Mouse (Mus musculus) layer of hippocampus, postnatal 25 days (tissue): ENCODE data around the gene Selenoh. TPM values are rescaled to one million over a fixed set of nuclear protein-coding genes. Genes with fewer than 3 reads are reported as not detected.

Experiments
- DNase-seq, 2 experiments: peaks; one replicate each; pipeline ENCODE4 v3.0.0; 2022; ENCODE audit warnings: mixed read lengths in 2 of 2, low spot score in 1 of 2; ENCODE audit errors: extremely low spot score in 1 of 2
- total RNA-seq, 2 experiments: library from RNA; stranded (reverse); gene quantifications; 2 replicates each; pipeline ENCODE4 v1.2.3; 2021

Gene Selenoh
- total RNA-seq, 2 experiments from 2014 or later, result 30.3 to 31.5 TPM

DNA sequence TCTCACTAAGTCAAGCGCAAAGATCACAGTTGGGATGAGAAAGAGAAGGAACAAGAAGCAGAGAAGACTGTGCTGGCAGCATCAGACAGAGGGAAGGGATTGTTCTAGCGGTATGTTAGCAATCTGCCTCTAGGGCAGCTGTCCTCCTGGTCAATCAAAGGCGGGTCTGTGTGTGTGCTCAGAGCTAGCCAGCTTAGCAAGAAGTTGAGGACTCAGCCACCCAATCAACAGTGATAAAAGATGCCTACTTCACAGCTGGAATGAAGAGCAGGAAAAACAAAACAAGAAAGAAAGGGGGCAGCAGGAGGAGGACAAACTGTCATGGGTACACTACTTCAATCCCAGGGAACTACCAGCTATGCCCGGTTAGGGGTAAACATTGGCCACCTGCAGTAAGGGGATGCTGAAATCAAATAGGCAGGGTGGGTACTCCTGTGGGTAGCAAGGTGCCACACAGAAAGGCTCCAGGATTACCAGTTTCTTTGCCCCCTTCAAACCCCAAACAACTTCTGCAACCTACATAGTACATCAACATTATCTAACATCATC lies 35.6 kb downstream of the Selenoh start:
- DNase-seq, result no peak

DNA sequence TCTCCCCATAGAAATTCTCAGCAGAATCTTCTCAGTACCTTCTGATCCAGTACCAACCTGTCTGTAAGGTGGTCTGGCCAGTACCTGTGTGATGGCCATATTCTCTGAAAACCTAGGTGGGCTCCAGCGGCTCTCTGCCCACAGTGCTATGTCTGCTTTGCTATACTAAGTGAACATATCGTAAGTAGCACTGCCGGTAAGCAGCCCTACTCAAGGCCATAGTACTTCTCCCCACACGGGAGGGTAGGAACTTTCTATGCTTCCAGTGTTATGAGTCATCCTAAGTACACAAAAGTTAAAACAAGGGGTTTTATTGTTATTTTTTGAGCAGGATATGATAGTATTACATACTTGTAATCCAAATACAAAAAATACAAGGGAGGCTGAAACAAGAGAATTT lies 36.6 kb downstream of the Selenoh start:
- DNase-seq, result no peak

DNA sequence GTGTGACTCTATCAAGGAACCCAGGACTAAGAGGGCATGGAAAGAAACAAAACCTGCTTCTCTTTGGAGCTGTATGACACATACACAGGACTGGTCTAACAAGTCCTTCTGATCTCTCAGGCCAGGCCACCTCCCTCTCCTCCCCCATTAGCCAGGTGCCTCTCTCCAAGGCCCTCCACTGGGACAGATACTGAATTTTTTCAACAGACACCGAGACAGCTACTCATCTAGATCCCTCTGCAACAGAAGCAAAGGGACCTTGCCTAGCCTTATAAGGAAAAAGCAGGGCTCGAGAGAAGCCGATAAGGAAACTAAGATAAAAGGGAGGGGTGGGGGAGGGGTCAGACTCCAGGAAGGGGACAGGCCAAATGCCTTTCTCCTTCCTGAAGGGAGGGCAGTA lies 37.6 kb downstream of the Selenoh start:
- DNase-seq, result no peak

DNA sequence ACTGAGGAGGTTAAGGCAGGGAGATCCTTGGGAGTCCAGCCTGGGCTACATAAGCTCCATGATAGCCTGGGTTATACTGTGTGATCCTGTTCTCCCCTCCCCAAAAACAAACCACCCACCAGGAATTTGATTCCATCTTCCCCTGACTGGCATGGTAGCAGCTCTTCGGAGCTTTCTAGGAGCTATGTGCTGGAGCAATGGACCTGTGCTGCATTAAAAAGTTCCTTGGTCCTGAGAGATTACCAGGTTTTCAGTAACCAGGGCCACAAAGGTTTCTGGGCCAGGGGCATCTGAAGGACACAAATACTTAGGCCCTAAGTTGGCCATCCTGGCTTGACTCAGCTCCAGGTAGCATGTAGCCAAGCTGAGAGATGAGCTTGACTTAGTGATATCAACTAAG lies 38.6 kb downstream of the Selenoh start:
- DNase-seq, result no peak

DNA sequence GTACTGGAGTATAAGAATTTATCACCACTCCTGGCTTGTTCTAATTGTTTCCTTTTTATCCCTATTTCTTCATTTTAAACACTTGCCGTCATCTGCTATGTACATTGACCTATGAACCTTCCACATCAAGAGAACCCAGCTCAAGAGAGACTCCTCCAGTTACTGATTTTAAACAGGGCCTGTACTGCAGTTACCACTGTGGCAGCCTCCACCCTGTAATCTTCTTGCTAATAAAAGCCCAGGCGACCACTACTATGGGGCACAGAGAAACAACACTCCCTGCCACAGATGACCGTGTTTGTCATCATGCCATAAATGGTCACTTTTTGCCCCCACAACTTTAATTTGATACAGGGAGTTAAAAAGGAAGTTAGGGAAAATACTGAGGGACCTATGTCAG lies 43.5 kb downstream of the Selenoh start:
- no peak for DNase-seq

DNA sequence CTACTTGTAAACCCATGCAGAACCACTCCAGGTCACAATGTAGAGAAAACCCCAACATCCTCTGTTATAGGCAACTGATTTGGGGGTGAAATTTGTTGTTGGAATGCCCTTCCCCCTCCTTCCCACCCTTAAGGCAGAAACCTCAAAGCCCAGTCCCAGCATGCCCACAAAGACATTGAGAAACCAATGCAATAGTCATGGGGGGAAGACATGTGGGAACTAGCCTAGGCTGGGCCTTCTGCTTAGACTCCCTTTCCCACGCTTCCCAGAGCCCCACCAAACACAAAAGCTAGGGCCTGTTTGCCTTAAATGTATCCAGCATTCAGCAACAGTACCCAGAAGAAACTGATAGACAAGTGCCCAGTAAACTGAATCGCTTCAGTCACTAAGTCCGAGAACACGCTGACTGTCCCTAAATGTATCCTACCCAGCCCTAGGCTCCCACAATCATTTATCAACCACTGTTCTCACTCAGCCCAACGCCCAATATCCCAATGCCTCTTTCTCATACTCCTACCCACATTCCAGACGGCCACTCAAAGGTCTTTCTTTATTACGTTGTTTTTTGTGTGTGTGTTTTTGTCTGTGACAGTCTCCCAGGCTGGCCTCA lies 44.1 kb downstream of the Selenoh start:
- DNase-seq, result no peak

DNA sequence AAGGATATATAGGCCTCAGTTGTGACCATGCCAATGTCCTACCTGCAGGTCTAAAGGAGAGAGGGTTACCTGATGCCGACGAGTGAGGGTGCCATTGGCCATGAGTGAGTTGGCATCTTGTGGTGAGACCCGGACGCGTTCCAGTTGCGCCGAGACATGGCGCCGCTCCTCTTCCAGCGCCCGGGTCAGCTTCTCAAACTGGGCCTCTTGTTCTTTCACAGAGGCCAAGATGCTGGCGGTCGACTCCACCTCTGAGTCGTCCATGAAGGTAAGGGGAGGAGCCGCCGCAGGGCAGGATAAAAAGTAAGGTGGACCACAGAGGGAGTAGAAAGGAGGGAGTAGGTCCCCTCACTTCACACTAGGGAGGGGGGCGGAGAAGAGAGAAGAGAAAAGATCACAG lies 46.4 kb downstream of the Selenoh start:
- DNase-seq, result no peak

DNA sequence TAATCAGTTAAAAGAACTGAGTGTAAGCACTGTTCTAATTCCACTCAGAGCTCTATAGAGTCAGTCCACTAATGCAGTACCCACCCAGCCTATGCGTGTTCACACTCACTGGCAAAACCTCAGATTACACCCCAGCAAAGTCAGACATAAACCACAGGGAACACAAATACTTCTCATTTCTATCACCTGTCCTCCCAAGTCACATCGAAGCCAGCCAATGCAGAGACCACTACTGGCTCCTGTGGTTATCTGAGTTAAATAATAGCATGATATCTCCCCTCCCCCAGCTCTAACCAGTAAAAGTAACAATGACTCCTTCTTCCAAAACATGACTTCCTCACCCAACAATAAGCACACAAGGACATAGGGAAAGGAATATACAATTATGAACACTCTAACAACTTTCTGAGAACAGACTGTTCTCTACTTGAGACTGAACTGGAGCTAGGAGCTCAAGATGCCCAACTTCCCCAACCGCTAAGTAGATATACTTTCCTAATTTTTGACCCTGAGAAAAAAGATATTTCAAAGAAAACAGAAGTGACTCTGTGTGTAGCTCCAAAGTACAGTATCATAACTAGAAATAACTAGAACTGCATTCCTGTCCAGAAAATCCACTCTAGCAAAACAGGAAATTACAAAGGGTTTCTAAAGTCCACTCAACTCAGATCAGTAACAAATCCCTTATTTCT lies 47.0 kb downstream of the Selenoh start:
- no peak for DNase-seq

DNA sequence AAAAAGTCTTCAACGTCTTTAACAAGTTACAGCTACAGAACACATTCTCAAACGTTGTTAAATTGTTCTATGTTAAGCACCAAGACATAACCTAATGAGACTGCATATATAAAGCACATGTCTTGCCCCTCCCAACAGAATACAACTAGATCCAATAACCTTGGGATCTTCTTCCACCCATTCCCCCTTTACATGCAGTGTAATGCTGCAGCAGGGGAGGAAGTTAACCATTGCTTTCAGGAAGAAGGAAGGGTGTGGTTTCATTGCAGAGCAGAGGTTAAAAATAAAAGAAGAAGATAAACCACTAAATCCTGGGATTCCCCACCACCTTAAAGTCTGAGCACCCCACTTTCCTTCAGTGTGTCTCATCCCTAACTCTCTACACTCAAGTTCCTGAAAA lies 47.9 kb downstream of the Selenoh start:
- DNase-seq, result no peak

DNA sequence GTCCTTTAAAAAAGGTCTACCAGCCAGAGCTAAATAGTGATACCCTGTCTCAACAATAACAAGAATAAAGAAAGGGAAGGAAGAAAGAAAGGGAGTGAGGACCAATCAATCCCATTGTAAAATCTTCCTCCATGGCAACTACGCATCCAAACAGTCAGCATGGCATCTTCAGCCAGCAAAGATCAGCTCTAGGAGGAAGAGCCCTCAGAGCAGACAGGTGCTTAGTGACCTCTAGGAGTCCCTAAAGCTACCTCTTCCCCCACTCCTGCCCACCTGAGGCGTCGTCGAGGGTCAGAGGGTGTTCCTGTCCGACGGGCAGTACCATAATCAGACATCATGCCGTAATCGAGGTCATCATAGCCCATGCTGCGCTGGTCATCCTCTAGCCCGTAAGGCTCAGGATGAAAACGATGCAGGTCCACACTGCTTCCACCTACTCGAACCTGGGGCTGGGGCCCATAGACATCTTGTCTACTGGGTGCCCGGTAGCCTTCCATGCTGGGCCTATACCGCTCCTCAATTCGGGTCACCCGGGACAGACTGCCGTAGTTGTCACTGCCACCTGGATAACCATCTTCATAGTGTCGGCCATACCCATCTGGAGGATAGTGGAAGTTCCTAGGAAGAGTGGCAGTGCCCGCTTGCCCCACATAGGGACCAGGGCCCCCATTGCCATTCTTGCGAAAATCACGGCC lies 50.8 kb downstream of the Selenoh start:
- DNase-seq, result no peak

Other genes starting within 250 kb of the Selenoh start
- 1 to 10 TPM; 9.0 to 9.1 TPM for gene Calcrl, start 245.4 kb downstream of the Selenoh start, total RNA-seq
- gene Tfpi, start 194.0 kb downstream of the Selenoh start, total RNA-seq, result 1 to 10 TPM; 3.1 to 3.3 TPM
- gene Ctnnd1, start 20.0 kb downstream of the Selenoh start, total RNA-seq, result 10 to 100 TPM; 46.1 to 59.1 TPM
- gene Btbd18, start 11.7 kb downstream of the Selenoh start, total RNA-seq, result not detected
- gene Gm28635, start 7.3 kb upstream of the Selenoh start, total RNA-seq, result 1 to 10 TPM in 1 of 2 experiments, not detected in 1; 1.1 TPM
- 10 to 100 TPM; 31.3 to 33.3 TPM for gene Med19, start 7.6 kb upstream of the Selenoh start, total RNA-seq
- gene Tmx2, start 8.4 kb upstream of the Selenoh start, total RNA-seq, result 100 to 1,000 TPM; 217 to 249 TPM
- gene Zdhhc5, start 44.4 kb upstream of the Selenoh start, total RNA-seq, result 10 to 100 TPM; 37.3 to 37.7 TPM
- gene Clp1, start 56.6 kb upstream of the Selenoh start, total RNA-seq, result 1 to 10 TPM; 8.1 to 8.7 TPM
- gene Ypel4, start 63.3 kb upstream of the Selenoh start, total RNA-seq, result 10 to 100 TPM; 60.0 to 67.5 TPM
- gene Gm19426, start 72.9 kb upstream of the Selenoh start, total RNA-seq, result 1 to 10 TPM; 1.8 to 2.2 TPM
- 1 to 10 TPM; 5.7 to 7.4 TPM for gene Serping1, start 104.7 kb upstream of the Selenoh start, total RNA-seq
- gene Ube2l6, start 128.1 kb upstream of the Selenoh start, total RNA-seq, result 1 to 10 TPM; 3.9 to 4.3 TPM
- gene Smtnl1, start 151.9 kb upstream of the Selenoh start, total RNA-seq, result not detected
- 10 to 100 TPM; 58.0 to 60.3 TPM for gene Timm10, start 156.2 kb upstream of the Selenoh start, total RNA-seq
- under 1 TPM; 0.30 to 0.35 TPM for gene Slc43a1, start 168.1 kb upstream of the Selenoh start, total RNA-seq
- gene Rtn4rl2, start 215.9 kb upstream of the Selenoh start, total RNA-seq, result 10 to 100 TPM; 92.3 to 94.5 TPM